Mouse (Mus musculus) G1E-ER4 (cell line): ENCODE results near the gene Bmp6. TPM values are rescaled to one million over a fixed set of nuclear protein-coding genes. Genes with fewer than 3 reads are reported as not detected.

ENCODE experiments used
- GATA1 ChIP-seq: IDR thresholded peaks from one replicate; pipeline ENCODE4 v1.8.0; 2012; ENCODE audit warnings: low read length, inconsistent platforms
- polyA plus RNA-seq: library from polyadenylated mRNA; stranded (reverse); fragments of >175 nt; gene quantifications from 2 replicates; pipeline ENCODE4 v1.2.3, GENCODE M21; 2012

The Bmp6 gene
- polyA plus RNA-seq, 1 experiment = not detected

DNA sequence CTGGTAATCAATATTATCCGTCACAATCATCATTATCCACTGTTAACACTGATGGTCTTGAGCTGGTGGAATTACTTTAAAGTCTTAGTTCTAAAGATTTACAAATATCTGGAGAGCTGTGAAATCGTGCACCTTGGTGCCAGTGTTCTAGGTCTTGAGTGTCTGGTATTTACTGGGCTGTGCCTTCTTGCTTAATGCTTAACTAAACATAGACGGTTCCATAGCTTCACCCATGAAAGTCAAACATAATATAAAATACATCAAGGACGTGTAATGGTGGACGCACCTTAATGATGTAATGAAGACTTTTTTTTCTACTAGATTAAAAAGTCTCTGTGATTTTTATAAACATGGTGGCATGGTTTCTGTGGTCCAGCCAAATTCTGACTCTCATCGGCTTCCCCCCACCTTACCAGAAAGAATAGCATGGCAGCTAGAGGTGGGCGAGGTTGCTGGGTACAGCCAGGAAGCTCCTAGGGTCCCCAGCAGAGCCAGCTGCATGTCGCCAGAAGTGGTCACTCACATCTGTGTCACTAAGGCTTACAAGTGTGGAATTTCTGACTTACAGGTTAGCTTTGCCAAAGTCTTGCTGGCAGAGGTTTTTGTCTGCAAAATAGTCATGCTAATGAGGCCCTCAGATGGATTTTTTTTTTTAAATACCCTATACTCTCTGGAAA is 200.0 kb downstream of the Bmp6 start:
- no peak for TF ChIP-seq GATA1

GRCm38 (mm10) chr13:38545460-38545859 is 200.6 kb downstream of the Bmp6 start:
- no peak for TF ChIP-seq GATA1

DNA sequence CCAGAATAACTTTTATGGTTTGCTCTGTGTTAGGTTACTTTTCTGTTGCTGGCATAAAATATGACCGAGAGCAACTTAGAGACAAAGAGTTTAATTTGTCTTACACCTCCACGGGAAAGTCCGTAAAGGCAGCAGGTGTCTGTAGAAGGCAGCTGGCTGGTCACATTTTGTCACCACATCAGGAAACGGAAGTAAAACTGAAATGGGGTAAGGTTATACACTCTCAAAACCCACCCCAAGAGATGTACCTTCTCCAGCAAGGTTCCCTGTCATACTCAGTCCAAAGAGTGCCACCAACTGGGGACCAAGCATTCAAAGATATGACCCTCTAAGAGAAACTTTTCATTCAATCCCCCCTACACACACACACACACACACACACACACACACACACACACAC is 201.8 kb downstream of the Bmp6 start:
- no peak for TF ChIP-seq GATA1

DNA sequence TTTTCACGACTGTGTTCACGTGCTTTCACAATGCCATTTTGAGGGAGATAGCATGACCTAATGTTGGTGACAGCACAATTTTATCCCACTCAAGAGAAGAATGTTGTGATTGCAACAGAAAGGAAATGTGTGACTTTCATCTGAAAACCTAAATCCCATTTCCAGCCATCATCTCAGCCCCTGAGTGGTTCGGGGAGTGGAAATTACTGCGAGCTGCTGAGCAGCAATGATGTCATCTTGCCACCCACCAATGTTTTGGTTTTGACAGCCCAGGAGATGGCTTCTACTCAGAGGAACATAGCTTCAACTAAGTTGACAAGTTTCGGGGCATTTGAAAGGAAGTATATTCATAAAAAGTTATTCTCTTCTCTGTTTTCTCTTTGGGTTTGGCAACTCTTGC is 202.8 kb downstream of the Bmp6 start:
- TF ChIP-seq GATA1 = no peak

- no peak for TF ChIP-seq GATA1
Observed at GRCm38 (mm10) chr13:38548681-38549080, 203.8 kb downstream of the Bmp6 start.

Other genes starting within 250 kb of the Bmp6 start
- not detected in 2 replicates for gene Dsp, start 193.8 kb upstream of the Bmp6 start, polyA plus RNA-seq
- 38.8 and 64.6 TPM in 2 replicates for gene Snrnp48, start 140.2 kb upstream of the Bmp6 start, polyA plus RNA-seq
- gene Txndc5, start 183.7 kb downstream of the Bmp6 start, polyA plus RNA-seq = 103 and 104 TPM in 2 replicates